Mouse (Mus musculus) lung, postnatal 36 days (tissue): ENCODE data around the gene Akap8l.
A peak's percentile ranks its signal among the peaks of the same experiment; 100 is the strongest.

ENCODE experiments used
- DNase-seq: peaks from one replicate; pipeline ENCODE4 v3.0.0; 2022; ENCODE audit warnings: mixed read lengths

Akap8l gene

GRCm38 (mm10) chr17:32350382-32350983 is at the start of gene Akap8l:
Gene Akap8l (minus strand): TSS chr17:32350607.
- DNase-seq: peak; percentile 99

- DNase-seq: no peak
Observed at GRCm38 (mm10) chr17:32396266-32396665, 45.9 kb upstream of the Akap8l start.

- DNase-seq: no peak
Observed at GRCm38 (mm10) chr17:32393944-32394343, 43.5 kb upstream of the Akap8l start.

GRCm38 (mm10) chr17:32389101-32389659 is 38.8 kb upstream of the Akap8l start, which contains the start of gene Wiz:
Gene Wiz (minus strand): TSS chr17:32389439.
- peak; percentile 97 for DNase-seq

GRCm38 (mm10) chr17:32388370-32389100 is 38.1 kb upstream of the Akap8l start:
- DNase-seq: peak; percentile 26

- DNase-seq: no peak
Observed at GRCm38 (mm10) chr17:32387986-32388369, 37.6 kb upstream of the Akap8l start.

- DNase-seq: peak; percentile 76
Observed at GRCm38 (mm10) chr17:32386659-32387432, 36.4 kb upstream of the Akap8l start.

GRCm38 (mm10) chr17:32383661-32384060 is 33.3 kb upstream of the Akap8l start:
- DNase-seq: no peak

- no peak for DNase-seq
Observed at GRCm38 (mm10) chr17:32382576-32382975, 32.2 kb upstream of the Akap8l start.

- no peak for DNase-seq
Observed at GRCm38 (mm10) chr17:32378786-32379185, 28.4 kb upstream of the Akap8l start.

- no peak for DNase-seq
Observed at GRCm38 (mm10) chr17:32377137-32377536, 26.7 kb upstream of the Akap8l start.

- no peak for DNase-seq
Observed at GRCm38 (mm10) chr17:32376475-32376874, 26.1 kb upstream of the Akap8l start.

- no peak for DNase-seq
Observed at GRCm38 (mm10) chr17:32368991-32369578, 18.7 kb upstream of the Akap8l start.

- DNase-seq: no peak
Observed at GRCm38 (mm10) chr17:32367706-32368105, 17.3 kb upstream of the Akap8l start.

- no peak for DNase-seq
Observed at GRCm38 (mm10) chr17:32365296-32365695, 14.9 kb upstream of the Akap8l start.

GRCm38 (mm10) chr17:32364850-32365249 is 14.4 kb upstream of the Akap8l start:
- no peak for DNase-seq

- DNase-seq: peak; percentile 91
Observed at GRCm38 (mm10) chr17:32364331-32364730, 13.9 kb upstream of the Akap8l start.

GRCm38 (mm10) chr17:32363821-32364301 is 13.5 kb upstream of the Akap8l start:
- DNase-seq: no peak

- no peak for DNase-seq
Observed at GRCm38 (mm10) chr17:32362686-32363085, 12.3 kb upstream of the Akap8l start.

- DNase-seq: no peak
Observed at GRCm38 (mm10) chr17:32359928-32360327, 9.5 kb upstream of the Akap8l start.

GRCm38 (mm10) chr17:32358943-32359340 is 8.5 kb upstream of the Akap8l start:
- DNase-seq: no peak

GRCm38 (mm10) chr17:32358192-32358942 is 8.0 kb upstream of the Akap8l start:
- no peak for DNase-seq
